Mouse (Mus musculus): ENCODE results near the gene Lrr1. TPM values are rescaled to one million over a fixed set of nuclear protein-coding genes. Genes with fewer than 3 reads are reported as not detected.

The Lrr1 gene
- total RNA-seq, 2 experiments from 2014 or later: not detected

DNA sequence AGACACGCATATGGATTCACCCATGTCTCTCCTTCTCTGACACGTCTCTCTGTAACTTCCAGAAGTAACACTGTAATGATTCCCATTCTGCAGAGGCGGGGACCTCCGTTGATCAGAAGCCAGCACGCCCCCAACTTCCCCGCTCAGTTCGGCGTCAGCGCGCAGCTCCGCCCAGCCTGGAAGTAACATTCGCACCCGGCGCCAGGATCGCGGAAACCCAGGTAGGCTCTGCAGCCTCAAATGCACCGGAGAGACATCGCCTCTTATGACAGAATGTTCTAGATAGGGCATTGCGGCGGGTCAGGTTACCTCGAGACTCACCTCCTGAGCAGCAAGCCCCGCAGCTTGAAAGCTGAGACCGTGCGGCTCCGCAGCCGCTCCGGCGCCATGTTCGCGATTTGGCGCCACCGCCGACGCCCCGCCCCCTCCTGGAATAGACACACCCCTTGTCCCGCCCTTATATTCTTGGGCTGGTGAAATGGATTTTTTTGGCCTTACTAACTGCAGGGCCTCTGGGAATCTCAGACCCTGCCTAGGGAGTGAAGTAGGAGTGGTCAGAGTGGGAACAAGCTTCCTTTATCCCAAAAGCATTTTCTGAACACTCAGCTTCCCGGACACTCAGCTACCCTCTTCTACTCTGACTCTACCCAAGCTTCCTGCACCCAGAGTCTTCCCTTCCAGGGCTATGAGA lies 59.3 kb downstream of the Lrr1 start, which contains the start of gene Pole2:
Gene Pole2, minus strand, starts transcription at position 420 of the 691 bp plus-strand sequence.
- DNase-seq (ENCODE audit: low spot score in 2 of 2): peak; percentile 81 to 84
- intact Hi-C loops (cut with DNase I): no loop called here

Small RNA genes within 50 kb of the gene (microRNA-seq; reads per million reads assigned to microRNA genes)
- gene Gm47287 (0 reads per million in 2 experiments), gene Gm47295 (1.3 to 5.0 reads per million in 2 experiments)

Other genes with a start within 250 kb of the Lrr1 start
- gene Rps29, start 9.6 kb upstream of the Lrr1 start, total RNA-seq (2021): 1,000 to 10,000 TPM; 1,051 to 1,052 TPM
- gene Rpl36al, start 15.3 kb downstream of the Lrr1 start, total RNA-seq (2021): 100 to 1,000 TPM; 180 to 187 TPM
- 10 to 100 TPM; 26.5 to 30.4 TPM for gene Mgat2, start 15.3 kb downstream of the Lrr1 start, total RNA-seq (2021)
- 1 to 10 TPM; 3.8 to 5.9 TPM for gene Gm49383, start 28.3 kb downstream of the Lrr1 start, total RNA-seq (2021)
- 1 to 10 TPM; 1.2 to 1.5 TPM for gene Dnaaf2, start 29.6 kb downstream of the Lrr1 start, total RNA-seq (2021)
- 1 to 10 TPM; 3.9 to 4.7 TPM for gene Gm49384, start 35.5 kb downstream of the Lrr1 start, total RNA-seq (2021)
- under 1 TPM; 0.48 to 0.76 TPM for gene Pole2, start 59.4 kb downstream of the Lrr1 start, total RNA-seq (2021)
- 10 to 100 TPM; 18.8 to 20.3 TPM for gene Klhdc1, start 72.4 kb downstream of the Lrr1 start, total RNA-seq (2021)
- gene Klhdc2, start 127.9 kb downstream of the Lrr1 start, total RNA-seq (2021): 100 to 1,000 TPM; 131 to 141 TPM
- 10 to 100 TPM; 46.0 to 46.6 TPM for gene Nemf, start 188.4 kb downstream of the Lrr1 start, total RNA-seq (2021)
- gene Arf6, start 203.3 kb downstream of the Lrr1 start, total RNA-seq (2021): 10 to 100 TPM; 52.8 to 58.2 TPM
- 1 to 10 TPM in 1 of 2 experiments, under 1 TPM in 1; 0.96 to 1.5 TPM for gene Gm9887, start 203.6 kb downstream of the Lrr1 start, total RNA-seq (2021)

Data from left cerebral cortex, postnatal 25 days (tissue).